Mouse (Mus musculus) gonadal fat pad, adult 2 months (tissue): Measurements from ENCODE around the gene Dscam. TPM values are rescaled to one million over a fixed set of nuclear protein-coding genes. Genes with fewer than 3 reads are reported as not detected.

ENCODE experiments used
- DNase-seq: peaks from one replicate; pipeline ENCODE4 v3.0.0-alpha.2; 2012; ENCODE audit warnings: low read depth
- polyA plus RNA-seq: library from polyadenylated mRNA; depleted of rRNA; stranded (reverse); fragments of >200 nt; gene quantifications from 2 replicates; pipeline ENCODE4 v1.2.3, GENCODE M21; 2012; rRNA removed

Dscam gene
- 0.08 and 0.09 TPM in 2 replicates for polyA plus RNA-seq

- DNase-seq, result no peak
These were observed at the start of gene Dscam for GRCm38 (mm10) chr16:97170513-97171081. Dscam (minus strand) TSS chr16:97170752.

GRCm38 (mm10) chr16:97219381-97219780 lies 48.8 kb upstream of the Dscam start:
- DNase-seq, result no peak

- no peak for DNase-seq
These were observed 39.4 kb upstream of the Dscam start for GRCm38 (mm10) chr16:97209997-97210396.

- DNase-seq, result no peak
These were observed 37.7 kb upstream of the Dscam start for GRCm38 (mm10) chr16:97208276-97208675.

GRCm38 (mm10) chr16:97204090-97204489 lies 33.5 kb upstream of the Dscam start:
- no peak for DNase-seq

GRCm38 (mm10) chr16:97203554-97203953 lies 33.0 kb upstream of the Dscam start:
- DNase-seq, result no peak

DNA sequence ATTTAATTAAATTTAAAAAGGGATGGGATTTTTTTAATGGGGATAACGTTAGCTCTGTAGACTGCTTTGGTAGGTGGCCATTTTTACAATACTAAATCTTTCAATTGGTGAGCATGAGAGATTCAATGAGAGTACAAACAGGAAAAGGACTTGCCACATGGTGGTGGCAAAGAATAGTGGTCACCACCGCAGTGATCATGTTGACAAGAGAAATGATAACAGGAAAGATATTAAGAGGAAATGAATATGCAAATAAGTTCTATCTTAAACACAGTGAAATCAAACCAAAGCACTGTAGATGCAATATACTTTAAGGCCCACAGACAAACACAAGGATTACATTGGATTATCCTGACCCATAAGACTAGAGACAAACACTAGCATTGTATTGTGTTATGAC lies 24.1 kb upstream of the Dscam start:
- DNase-seq, result no peak

- no peak for DNase-seq
These were observed 23.6 kb upstream of the Dscam start for GRCm38 (mm10) chr16:97194179-97194578.

DNA sequence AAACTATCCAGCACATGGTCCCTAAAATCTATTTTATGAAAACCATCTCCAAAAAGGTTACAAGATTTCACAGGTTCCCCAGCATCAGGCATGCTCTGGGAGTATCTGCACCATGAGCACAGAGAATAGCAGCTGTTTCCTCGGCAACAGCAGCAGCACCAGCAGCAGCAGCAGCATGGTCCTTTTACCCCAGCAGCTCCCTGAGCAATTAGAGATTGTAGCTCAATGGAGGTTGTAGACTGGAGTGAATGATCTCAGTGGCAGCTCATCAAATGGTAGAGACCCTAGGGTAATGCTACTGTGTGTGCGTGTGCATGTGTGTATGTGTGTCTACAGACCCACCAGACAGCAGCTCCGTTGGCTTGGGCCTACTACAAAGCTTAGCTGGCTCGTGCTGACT lies 21.7 kb upstream of the Dscam start:
- no peak for DNase-seq

DNA sequence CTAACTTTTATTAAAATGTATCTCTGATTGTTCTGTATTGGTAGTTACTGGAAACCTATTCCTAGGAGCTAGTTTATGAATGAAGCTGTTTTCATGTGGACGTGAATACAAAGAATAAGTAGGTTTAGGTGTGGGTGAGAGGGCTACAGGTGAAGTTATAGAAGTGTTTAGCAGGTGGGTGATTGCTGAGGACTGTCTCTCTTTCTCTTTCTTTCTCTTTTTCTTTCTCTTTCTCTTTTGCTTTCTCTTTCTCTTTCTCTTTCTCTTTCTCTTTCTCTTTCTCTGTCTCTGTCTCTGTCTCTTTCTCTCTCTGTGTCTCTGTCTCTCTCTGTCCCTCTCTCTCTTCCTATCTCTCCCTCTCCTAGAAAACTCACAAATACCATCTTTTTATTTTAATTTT lies 20.1 kb upstream of the Dscam start:
- no peak for DNase-seq

GRCm38 (mm10) chr16:97171500-97171899 lies 948 bp upstream of the Dscam start:
- no peak for DNase-seq

- DNase-seq, result no peak
These were observed 545 bp downstream of the Dscam start for GRCm38 (mm10) chr16:97169901-97170512.

- no peak for DNase-seq
These were observed 1.9 kb downstream of the Dscam start for GRCm38 (mm10) chr16:97168614-97169013.

- no peak for DNase-seq
These were observed 2.5 kb downstream of the Dscam start for GRCm38 (mm10) chr16:97168030-97168429.

DNA sequence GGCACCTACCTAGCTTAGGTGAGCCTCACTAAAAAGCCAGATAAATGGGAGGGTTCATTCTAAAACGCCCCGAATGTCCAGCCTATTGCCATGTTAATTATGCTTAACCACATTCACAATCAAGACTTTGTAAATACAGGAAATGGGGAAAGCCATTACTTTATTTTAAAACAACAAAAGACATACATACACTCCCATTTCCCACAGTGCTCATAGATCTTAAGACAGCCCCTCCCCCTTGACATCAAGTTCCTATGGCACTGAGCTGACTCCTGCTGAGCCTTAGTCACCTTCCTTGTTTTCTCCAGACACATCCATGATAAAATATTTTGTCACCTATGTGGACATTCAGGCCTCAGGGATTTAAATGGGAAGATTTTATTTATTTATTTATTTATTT lies 4.4 kb downstream of the Dscam start:
- no peak for DNase-seq

DNA sequence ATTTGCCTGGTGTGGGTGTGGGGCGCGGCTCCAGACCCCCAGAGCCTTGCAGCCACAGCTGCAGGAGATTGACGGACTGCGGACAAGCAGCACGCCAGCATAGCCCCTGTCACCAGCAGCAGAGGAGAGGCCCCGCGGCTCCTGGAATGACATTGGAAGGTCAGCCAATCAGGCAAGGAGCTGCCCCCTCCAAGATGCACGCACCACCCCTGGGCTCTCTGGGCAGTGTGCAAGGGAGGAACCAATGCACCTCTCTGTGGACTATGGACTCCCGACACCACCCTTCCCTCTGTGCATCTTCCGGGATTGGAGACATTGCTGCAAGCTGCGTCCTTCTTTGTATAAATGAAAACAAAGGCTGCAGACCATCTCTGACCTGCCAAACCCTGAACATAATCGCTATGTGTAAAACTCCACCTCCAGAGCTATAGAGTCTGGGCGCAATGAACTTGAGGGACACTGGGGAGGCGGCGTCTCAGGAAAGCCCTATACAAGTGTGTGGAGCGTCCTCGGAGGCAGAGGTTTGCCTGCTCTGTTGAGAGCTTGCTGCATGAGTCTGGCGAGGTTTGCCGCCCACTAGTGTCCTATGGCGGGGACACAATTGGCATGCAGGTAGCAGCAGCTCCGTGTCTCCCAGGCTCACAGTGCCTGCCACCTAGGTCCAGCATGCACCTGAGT lies 5.0 kb downstream of the Dscam start:
- DNase-seq, result no peak

- DNase-seq, result no peak
These were observed 12.3 kb downstream of the Dscam start for GRCm38 (mm10) chr16:97158279-97158678.

GRCm38 (mm10) chr16:97144544-97145194 lies 25.9 kb downstream of the Dscam start:
- no peak for DNase-seq

DNA sequence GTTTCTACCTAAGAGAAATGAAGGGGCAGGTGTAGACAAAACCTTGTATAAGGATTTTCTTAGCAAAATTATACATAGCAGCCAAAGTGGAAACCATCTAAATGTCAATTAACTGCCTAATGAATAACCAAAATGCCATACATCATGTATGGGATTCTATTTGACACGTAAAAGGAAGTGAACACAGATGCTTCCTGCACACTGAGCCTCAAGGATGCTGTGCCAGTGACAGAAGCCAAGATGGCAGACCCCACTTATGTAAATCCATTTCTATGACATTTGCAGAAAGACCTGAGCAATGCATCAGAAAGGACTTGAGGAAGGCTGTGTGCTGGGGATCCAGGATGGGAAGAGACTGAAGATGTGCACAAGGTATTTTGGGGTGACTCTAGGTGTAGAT lies 28.6 kb downstream of the Dscam start:
- no peak for DNase-seq

GRCm38 (mm10) chr16:97135003-97135827 lies 35.3 kb downstream of the Dscam start:
- no peak for DNase-seq

DNA sequence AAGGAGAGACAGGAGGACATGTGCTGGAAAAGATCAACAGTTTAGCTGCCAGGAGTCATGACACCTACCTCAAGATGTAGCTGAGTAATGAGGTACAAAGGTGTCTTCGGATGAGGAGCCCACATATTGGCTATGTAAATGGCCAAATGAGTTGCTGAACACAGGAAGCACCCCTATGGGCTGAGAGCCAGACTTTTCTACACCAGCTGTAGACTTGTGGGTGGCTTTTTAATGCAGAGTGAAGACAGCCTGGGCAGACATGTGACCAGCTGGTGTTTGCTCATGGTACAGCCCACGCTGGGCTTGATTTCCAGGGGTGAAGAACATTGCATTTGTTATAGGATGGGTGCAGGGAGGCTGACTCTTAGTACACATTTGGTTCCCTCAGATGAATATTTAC lies 43.3 kb downstream of the Dscam start:
- DNase-seq, result no peak

- no peak for DNase-seq
These were observed 60.5 kb downstream of the Dscam start for GRCm38 (mm10) chr16:97110028-97110427.
